Mouse (Mus musculus): ENCODE results near the gene Sema3g.

GRCm38 (mm10) chr14:31213868-31214267, 3.8 kb upstream of the Sema3g start:
- no peak for TF ChIP-seq GATA1 (IDR thresholded peaks at IDR 0.05; ENCODE audit: borderline replicate concordance, low read length)
- TF ChIP-seq CTCF (IDR thresholded peaks at IDR 0.05; ENCODE audit: low read depth, low read length): no peak
- no peak for TF ChIP-seq POLR2AphosphoS5 (IDR thresholded peaks at IDR 0.05; ENCODE audit: insufficient replicate concordance, low read depth, low read length)
- TF ChIP-seq TAL1 (conservative IDR thresholded peaks at IDR 0.05; ENCODE audit: low read depth, low read length): no peak
- TF ChIP-seq GATA2 (IDR thresholded peaks at IDR 0.05; ENCODE audit: borderline replicate concordance, low read depth, low read length): no peak

Data from G1E (cell line).